16 mouse cellular contexts compared by ENCODE assay signal in the genomic region with DNA sequence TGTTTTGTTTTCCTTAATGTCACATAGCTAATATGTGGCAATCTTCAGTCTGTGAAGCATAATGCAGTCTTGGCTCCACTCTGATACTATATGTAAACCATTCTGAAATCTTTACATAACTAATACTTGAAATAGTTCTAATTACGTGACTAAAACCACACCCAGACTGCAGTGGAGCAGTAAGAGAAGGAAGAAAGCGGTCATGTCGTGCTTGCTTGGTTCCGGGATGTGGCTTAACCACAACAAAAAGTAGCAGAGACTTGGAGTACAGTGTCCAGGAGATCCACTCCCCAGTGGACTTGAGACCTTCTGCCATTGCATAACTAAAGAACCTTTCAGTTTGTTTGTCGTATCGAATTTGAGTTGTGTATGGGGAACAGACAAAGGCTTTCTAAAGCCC. TPM values are rescaled to one million over a fixed set of nuclear protein-coding genes. Genes with fewer than 3 reads are reported as not detected.
DNase-seq lines count a peak whose midpoint lies in the region; ATAC-seq and TF ChIP-seq lines count a peak whose summit lies in the region.
"Had no signal": no experiment of that assay in that cellular context is flagged by ENCODE, and none has a peak within 500 bp of the region (broad histone marks: within the 10 kb centered on the region; RNA-seq: fewer than 3 reads in every experiment).

No protein-coding gene starts in this region.

- no peak for ATAC-seq in liver, embryonic 12.5 days
- peak; percentile 82 for ATAC-seq in monocyte, adult 5-6 weeks (replicated peaks; ENCODE audit: insufficient number of reproducible peaks, low FRiP score, low TSS enrichment, poor library complexity, severe bottlenecking)
- no peak for ATAC-seq in neural tube, embryonic 15.5 days (ENCODE audit: low FRiP score)
- ATAC-seq: forebrain, embryonic 14.5 days; midbrain, embryonic 15.5 days had no signal

- 0 out of 2 replicates have a peak overlapping the region, but pooled peaks have one; percentile 36 for H3K27ac ChIP-seq in left cerebral cortex, adult 2 months
- H3K27ac ChIP-seq in bone marrow, adult 2 months (ENCODE audit: control insufficient read depth, insufficient read depth, low read depth, low read length, poor library complexity), result peak overlapping the region; percentile 51; the same call in 1 of the 2 replicates
- peak overlapping the region; percentile 60 for H3K27ac ChIP-seq in liver, embryonic 12.5 days
- no peak overlapping the region for H3K27ac ChIP-seq in neural tube, embryonic 15.5 days (replicated peaks)
- H3K27ac ChIP-seq: embryonic facial prominence, embryonic 15.5 days; hindbrain, embryonic 12.5 days; midbrain, embryonic 15.5 days; neural tube, embryonic 13.5 days had no signal

- 22% methylated on average over 6 of the region's 6 CpGs for WGBS in bone marrow, adult 2 months
- WGBS in liver, embryonic 12.5 days (ENCODE audit: insufficient replicate concordance), result 66% methylated on average over 6 of the region's 6 CpGs
- WGBS in neural tube, embryonic 15.5 days, result 91% methylated on average over 6 of the region's 6 CpGs

- intact Hi-C loops in left cerebral cortex, adult 2 months (cut with DNase I), result no loop called here
- intact Hi-C loops in left cerebral cortex, postnatal 25 days (cut with DNase I), result no loop called here

- no peak overlapping the region for H3K4me3 ChIP-seq in left cerebral cortex, adult 2 months
- no peak overlapping the region for H3K4me3 ChIP-seq in bone marrow, adult 2 months (replicated peaks; ENCODE audit: control insufficient read depth, low read depth, low read length)
- no peak overlapping the region for H3K4me3 ChIP-seq in liver, embryonic 12.5 days
- no peak overlapping the region for H3K4me3 ChIP-seq in neural tube, embryonic 15.5 days (replicated peaks)
- H3K4me3 ChIP-seq: embryonic facial prominence, embryonic 15.5 days; hindbrain, embryonic 12.5 days; midbrain, embryonic 15.5 days; neural tube, embryonic 13.5 days had no signal

- H3K9ac ChIP-seq in liver, embryonic 12.5 days, result no peak overlapping the region
- H3K9ac ChIP-seq in neural tube, embryonic 15.5 days (replicated peaks), result no peak overlapping the region
- H3K9ac ChIP-seq: embryonic facial prominence, embryonic 15.5 days; hindbrain, embryonic 12.5 days; midbrain, embryonic 15.5 days; neural tube, embryonic 13.5 days had no signal

- H3K36me3 ChIP-seq in liver, embryonic 12.5 days, result peaks cover 3% of the 10 kb centered on the region
- H3K36me3 ChIP-seq in neural tube, embryonic 15.5 days, result no peaks in the 10 kb centered on the region
- H3K36me3 ChIP-seq: embryonic facial prominence, embryonic 15.5 days; hindbrain, embryonic 12.5 days; midbrain, embryonic 15.5 days; neural tube, embryonic 13.5 days had no signal

- H3K4me1 ChIP-seq in bone marrow, adult 2 months (ENCODE audit: control insufficient read depth, insufficient read depth, low read length), result peaks cover 2% of the 10 kb centered on the region; the same call in 1 of the 2 replicates
- H3K4me1 ChIP-seq in liver, embryonic 12.5 days, result peaks cover 78% of the 10 kb centered on the region
- peaks cover under 1% of the 10 kb centered on the region; the same call in 1 of the 2 replicates for H3K4me1 ChIP-seq in neural tube, embryonic 15.5 days
- H3K4me1 ChIP-seq: embryonic facial prominence, embryonic 15.5 days; hindbrain, embryonic 12.5 days; midbrain, embryonic 15.5 days had no signal

- peak overlapping the region; percentile 36 for H3K4me2 ChIP-seq in liver, embryonic 12.5 days
- H3K4me2 ChIP-seq in neural tube, embryonic 15.5 days, result no peak overlapping the region
- H3K4me2 ChIP-seq: embryonic facial prominence, embryonic 15.5 days; hindbrain, embryonic 12.5 days; midbrain, embryonic 15.5 days; neural tube, embryonic 13.5 days had no signal

- TF ChIP-seq CTCF in left cerebral cortex, adult 2 months (IDR thresholded peaks at IDR 0.05), result no peak
- TF ChIP-seq CTCF in bone marrow, adult 2 months (IDR thresholded peaks at IDR 0.05; ENCODE audit: control insufficient read depth, insufficient read depth, low read length), result no peak

- DNase-seq in left cerebral cortex, adult 2 months (ENCODE audit: extremely low spot score in 1 of 2, low spot score in 2 of 2), result no peak
- DNase-seq in left cerebral cortex, postnatal 25 days (ENCODE audit: low spot score in 2 of 2), result no peak
- no peak for DNase-seq in gastrocnemius, postnatal 25 days
- DNase-seq in adrenal gland, postnatal 25 days, result no peak
- DNase-seq: cerebellum, postnatal 14 days; gastrocnemius, postnatal 10 days; right cerebral cortex, postnatal 25 days had no signal

- H3K27me3 ChIP-seq in liver, embryonic 12.5 days (replicated peaks), result no peaks in the 10 kb centered on the region
- H3K27me3 ChIP-seq in neural tube, embryonic 15.5 days (replicated peaks), result no peaks in the 10 kb centered on the region
- H3K27me3 ChIP-seq: embryonic facial prominence, embryonic 15.5 days; hindbrain, embryonic 12.5 days; midbrain, embryonic 15.5 days; neural tube, embryonic 13.5 days had no signal

- TF ChIP-seq POLR2A in bone marrow, adult 2 months (IDR thresholded peaks at IDR 0.05; ENCODE audit: borderline replicate concordance, control insufficient read depth, low read depth, low read length), result no peak

- H3K9me3 ChIP-seq in liver, embryonic 12.5 days (replicated peaks), result no peaks in the 10 kb centered on the region
- no peaks in the 10 kb centered on the region for H3K9me3 ChIP-seq in neural tube, embryonic 15.5 days (replicated peaks)
- H3K9me3 ChIP-seq: embryonic facial prominence, embryonic 15.5 days; hindbrain, embryonic 12.5 days; midbrain, embryonic 15.5 days; neural tube, embryonic 13.5 days had no signal

RNA-seq across cellular contexts. Expression of gene Slc31a1, which starts 7.1 kb away (rescaled TPM):
- total RNA-seq in left cerebral cortex, adult 2 months (2021), result 10 to 100 TPM; 11.8 to 12.9 TPM
- total RNA-seq in left cerebral cortex, postnatal 25 days (2021), result 10 to 100 TPM; 17.7 to 19.2 TPM
- polyA plus RNA-seq in bone marrow, adult 2 months (2011; ENCODE audit: insufficient read depth, insufficient read length, low replicate concordance, missing spikeins), result 4.9 and 7.3 TPM in 2 replicates
- 45.8 and 45.9 TPM in 2 replicates for polyA plus RNA-seq in liver, embryonic 12.5 days (2016; fragmentation: Nextera tagmentation; extraction: Ambion mirVana)
- 10.2 to 14.9 TPM (median 13.8 TPM) in 3 replicates for total RNA-seq in monocyte, adult 5-6 weeks (2017)
- total RNA-seq in gastrocnemius, postnatal 25 days (2021), result 10 to 100 TPM; 10.8 to 12.3 TPM
- total RNA-seq in adrenal gland, postnatal 25 days (2021), result 50.7 and 51.4 TPM in 2 replicates
- 32.2 and 36.5 TPM in 2 replicates for polyA plus RNA-seq in neural tube, embryonic 15.5 days (2015; fragmentation: Nextera tagmentation; extraction: Ambion mirVana)

RNA-seq across cellular contexts. Expression of gene Fkbp15, which starts 7.2 kb away (rescaled TPM):
- total RNA-seq in left cerebral cortex, adult 2 months (2021), result 10 to 100 TPM; 35.1 to 41.0 TPM
- 10 to 100 TPM; 33.1 to 35.9 TPM for total RNA-seq in left cerebral cortex, postnatal 25 days (2021)
- 13.2 and 32.9 TPM in 2 replicates for polyA plus RNA-seq in bone marrow, adult 2 months (2011; ENCODE audit: insufficient read depth, insufficient read length, low replicate concordance, missing spikeins)
- 18.6 and 21.1 TPM in 2 replicates for polyA plus RNA-seq in liver, embryonic 12.5 days (2016; fragmentation: Nextera tagmentation; extraction: Ambion mirVana)
- 94.1 to 128 TPM (median 123 TPM) in 3 replicates for total RNA-seq in monocyte, adult 5-6 weeks (2017)
- 10 to 100 TPM; 11.7 to 13.2 TPM for total RNA-seq in gastrocnemius, postnatal 25 days (2021)
- 34.9 and 42.5 TPM in 2 replicates for total RNA-seq in adrenal gland, postnatal 25 days (2021)
- polyA plus RNA-seq in neural tube, embryonic 15.5 days (2015; fragmentation: Nextera tagmentation; extraction: Ambion mirVana), result 22.6 and 24.2 TPM in 2 replicates

RNA-seq across cellular contexts. Expression of gene Cdc26, which starts 40.9 kb away (rescaled TPM):
- total RNA-seq in left cerebral cortex, adult 2 months (2021), result 10 to 100 TPM; 42.3 to 43.4 TPM
- total RNA-seq in left cerebral cortex, postnatal 25 days (2021), result 10 to 100 TPM; 43.8 to 45.0 TPM
- polyA plus RNA-seq in bone marrow, adult 2 months (2011; ENCODE audit: insufficient read depth, insufficient read length, low replicate concordance, missing spikeins), result 93.6 and 98.5 TPM in 2 replicates
- polyA plus RNA-seq in liver, embryonic 12.5 days (2016; fragmentation: Nextera tagmentation; extraction: Ambion mirVana), result 94.4 and 95.5 TPM in 2 replicates
- 40.8 to 57.0 TPM (median 49.4 TPM) in 3 replicates for total RNA-seq in monocyte, adult 5-6 weeks (2017)
- 10 to 100 TPM; 40.4 to 43.7 TPM for total RNA-seq in gastrocnemius, postnatal 25 days (2021)
- 70.4 and 85.8 TPM in 2 replicates for total RNA-seq in adrenal gland, postnatal 25 days (2021)
- 76.8 and 95.4 TPM in 2 replicates for polyA plus RNA-seq in neural tube, embryonic 15.5 days (2015; fragmentation: Nextera tagmentation; extraction: Ambion mirVana)

RNA-seq across cellular contexts. Expression of gene Prpf4, which starts 41.0 kb away (rescaled TPM):
- total RNA-seq in left cerebral cortex, adult 2 months (2021), result 10 to 100 TPM; 12.1 to 14.4 TPM
- total RNA-seq in left cerebral cortex, postnatal 25 days (2021), result 10 to 100 TPM; 11.2 to 12.5 TPM
- 7.3 and 13.7 TPM in 2 replicates for polyA plus RNA-seq in bone marrow, adult 2 months (2011; ENCODE audit: insufficient read depth, insufficient read length, low replicate concordance, missing spikeins)
- polyA plus RNA-seq in liver, embryonic 12.5 days (2016; fragmentation: Nextera tagmentation; extraction: Ambion mirVana), result 18.5 and 18.8 TPM in 2 replicates
- total RNA-seq in monocyte, adult 5-6 weeks (2017), result 10.7 to 14.9 TPM (median 11.4 TPM) in 3 replicates
- total RNA-seq in gastrocnemius, postnatal 25 days (2021), result 10 to 100 TPM; 13.3 to 15.1 TPM
- total RNA-seq in adrenal gland, postnatal 25 days (2021), result 28.4 and 30.2 TPM in 2 replicates
- 15.3 and 16.4 TPM in 2 replicates for polyA plus RNA-seq in neural tube, embryonic 15.5 days (2015; fragmentation: Nextera tagmentation; extraction: Ambion mirVana)
